Mouse (Mus musculus): ENCODE measurements at regions not wholly inside any gene's neighbourhood (a gene's known extent, or its start where the extent isn't known, plus 50 kb on each side); places are given as distances from the start of the nearest gene placed in this dataset.

DNA sequence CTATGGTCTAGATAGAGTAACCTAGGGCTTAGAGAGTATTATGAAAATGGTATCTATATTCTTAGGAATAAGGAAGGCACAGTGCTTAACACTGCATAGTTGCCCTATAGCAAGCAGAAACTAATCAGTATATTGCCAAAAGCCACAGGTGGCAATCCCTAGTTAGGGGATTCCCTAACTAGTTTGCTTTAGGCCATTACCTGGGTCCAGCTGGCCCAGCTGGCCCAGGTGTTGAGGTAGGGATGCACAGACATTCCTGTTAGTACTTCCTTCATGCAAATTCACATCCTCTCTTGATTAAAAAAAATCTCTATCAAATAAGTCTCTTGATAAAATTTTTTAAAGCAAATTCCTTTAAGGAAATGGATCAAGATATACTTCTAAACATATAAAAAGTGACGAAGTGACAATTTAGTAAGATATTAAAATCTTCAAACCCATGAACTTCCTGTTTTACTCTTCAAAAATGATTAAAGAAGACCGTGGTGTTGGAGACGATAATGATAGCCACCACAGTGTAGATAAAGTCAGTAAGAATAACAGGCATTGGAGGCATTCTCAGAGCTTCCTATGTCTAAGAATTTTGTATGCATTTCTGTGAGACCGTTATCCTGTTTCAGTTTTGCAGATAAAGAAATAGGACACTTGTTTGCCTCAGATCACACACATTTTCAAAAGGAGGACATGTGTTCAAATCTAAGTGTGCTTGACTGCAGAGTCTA, 1036.7 kb downstream of the Gsdmc2 start:
- TF ChIP-seq TCF12 (IDR thresholded peaks at IDR 0.05; ENCODE audit: low read depth, low read length) (peak; percentile 69; the same call in 1 of the 2 replicates), UBTF (IDR thresholded peaks at IDR 0.05; ENCODE audit: borderline replicate concordance, insufficient read depth, low read depth, low read length) (no peak), CTCF (IDR thresholded peaks at IDR 0.05 in 2 of 3, conservative IDR thresholded peaks at IDR 0.05 in 1 of 3; ENCODE audit: control insufficient read depth in 1 of 3, insufficient read depth in 1 of 3, low read depth in 2 of 3, low read length in 3 of 3, poor library complexity in 1 of 3, severe bottlenecking in 1 of 3) (no peak), EP300 (IDR thresholded peaks at IDR 0.05; ENCODE audit: low read depth in 1 of 2, low read length in 2 of 2) (peak; percentile 68 to 70), SMC3 (IDR thresholded peaks at IDR 0.05; ENCODE audit: low read depth, low read length) (no peak), POLR2A (IDR thresholded peaks at IDR 0.05; ENCODE audit: control insufficient read depth in 1 of 2, insufficient read depth in 1 of 2, low read depth in 1 of 2, low read length in 2 of 2, poor library complexity in 1 of 2) (no peak), USF1 (IDR thresholded peaks at IDR 0.05; ENCODE audit: low read depth, low read length) (no peak), MYB (IDR thresholded peaks at IDR 0.05; ENCODE audit: low read depth, low read length) (no peak)
